Mouse (Mus musculus) heart, adult 2 months (tissue): ENCODE data around the gene Prox1.

ENCODE experiments used
- CTCF ChIP-seq: fragments of 200-600 bp; IDR thresholded peaks from 2 replicates; pipeline ENCODE4 v1.8.1; 2022; ENCODE audit warnings: antibody characterized with exemption, mild to moderate bottlenecking, moderate library complexity
- EP300 ChIP-seq: fragments of 200-500 bp; IDR thresholded peaks from 2 replicates; pipeline ENCODE4 v1.6.1; 2011; ENCODE audit warnings: low read depth, low read length, control low read depth; ENCODE audit not compliant: insufficient read depth
- POLR2A ChIP-seq: fragments of 200-500 bp; IDR thresholded peaks from 2 replicates; pipeline ENCODE4 v1.6.1; 2011; ENCODE audit warnings: mild to moderate bottlenecking, low read depth, low read length, control low read depth; ENCODE audit not compliant: insufficient read depth

- TF ChIP-seq CTCF = no peak
- no peak for TF ChIP-seq EP300
- no peak for TF ChIP-seq POLR2A
Measured at GRCm38 (mm10) chr1:190154292-190154691, 16.2 kb downstream of the Prox1 start.
